In the genomic region with DNA sequence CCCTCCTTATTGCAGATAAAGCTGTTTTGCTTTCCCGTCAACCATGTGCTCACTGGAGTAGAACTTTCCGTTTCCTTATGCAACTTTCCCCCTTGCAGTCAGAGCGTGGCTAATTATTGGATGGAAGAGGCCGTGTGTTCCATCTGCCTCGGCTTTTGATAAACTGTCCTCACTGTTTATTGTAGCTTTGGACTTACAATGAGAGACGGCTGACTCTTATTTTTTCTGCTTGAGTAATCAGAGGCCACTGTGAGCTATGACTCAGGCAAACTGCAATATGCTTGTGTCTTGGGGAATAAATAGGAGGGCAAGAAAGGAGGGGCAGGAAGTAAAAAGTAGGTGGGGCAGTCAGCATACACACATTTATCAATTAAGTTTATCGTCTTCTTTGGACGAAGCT, we compare ENCODE assay signal across 1 mouse cellular context.
A peak's percentile ranks its signal among the peaks of the same experiment; 100 is the strongest.
TF ChIP-seq lines count a peak whose summit lies in the region.

No protein-coding gene starts in this region.

TF ChIP-seq in CH12.LX, 34 proteins besides CTCF, POLR2A, EP300 and RAD21 (continued from another document):
- TF ChIP-seq MAX (IDR thresholded peaks at IDR 0.05; ENCODE audit: low read length) = peak; percentile 44; the same call in 1 of the 2 replicates
